Comparison of ENCODE assay signal across 8 mouse cellular contexts in the genomic region with DNA sequence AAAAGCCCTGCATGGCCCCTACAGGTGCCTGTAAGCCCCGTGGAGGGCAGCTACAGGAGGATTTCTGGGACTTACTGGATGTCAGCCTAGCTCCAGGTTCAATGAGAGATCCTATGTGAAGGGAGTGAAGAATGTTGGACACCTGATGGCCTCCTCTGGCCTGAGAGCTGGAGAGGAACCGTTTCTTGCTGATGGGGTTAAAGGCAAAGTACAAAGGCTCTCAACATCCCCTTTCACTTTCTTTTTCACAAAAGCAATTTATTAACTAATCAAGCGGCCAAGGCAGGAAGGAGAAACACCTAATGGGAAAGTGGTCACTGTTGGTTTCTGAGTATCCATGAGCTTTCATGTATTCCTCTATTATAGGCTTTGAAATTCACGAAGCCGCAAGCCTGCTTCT. TPM values are rescaled to one million over a fixed set of nuclear protein-coding genes. Genes with fewer than 3 reads are reported as not detected.
DNase-seq lines count a peak whose midpoint lies in the region; ATAC-seq and TF ChIP-seq lines count a peak whose summit lies in the region.

No protein-coding gene starts in this region.

- peaks cover 5% of the 10 kb centered on the region; the same call in 1 of the 2 replicates for H3K4me1 ChIP-seq in liver, adult 2 months (ENCODE audit: control insufficient read depth, insufficient read depth, low read length)
- peaks cover 23% of the 10 kb centered on the region for H3K4me1 ChIP-seq in forebrain, embryonic 13.5 days
- H3K4me1 ChIP-seq in limb, embryonic 14.5 days (ENCODE audit: control insufficient read depth, insufficient read depth, low read length), result peaks cover 10% of the 10 kb centered on the region
- peaks cover 18% of the 10 kb centered on the region for H3K4me1 ChIP-seq in olfactory bulb, adult 2 months (ENCODE audit: control insufficient read depth, insufficient read depth, low read length)

- no peaks in the 10 kb centered on the region for H3K36me3 ChIP-seq in liver, adult 2 months (ENCODE audit: control insufficient read depth, insufficient read depth, low read length)
- no peaks in the 10 kb centered on the region for H3K36me3 ChIP-seq in forebrain, embryonic 13.5 days (ENCODE audit: poor library complexity, severe bottlenecking)
- no peaks in the 10 kb centered on the region for H3K36me3 ChIP-seq in limb, embryonic 14.5 days (ENCODE audit: control insufficient read depth, insufficient read depth, low read length)

- no peak for TF ChIP-seq POLR2A in liver, adult 2 months (IDR thresholded peaks at IDR 0.05; ENCODE audit: extremely low read depth, insufficient read depth, low read length)
- TF ChIP-seq POLR2A in limb, embryonic 14.5 days (IDR thresholded peaks at IDR 0.05; ENCODE audit: borderline replicate concordance, extremely low read depth, insufficient read depth, insufficient read length), result no peak
- no peak for TF ChIP-seq POLR2A in olfactory bulb, adult 2 months (IDR thresholded peaks at IDR 0.05; ENCODE audit: insufficient read depth, low read depth, low read length)

- H3K27ac ChIP-seq in liver, adult 2 months (replicated peaks; ENCODE audit: insufficient read depth, low read depth, low read length), result peak overlapping the region; percentile 80
- H3K27ac ChIP-seq in forebrain, embryonic 13.5 days, result no peak overlapping the region
- no peak overlapping the region for H3K27ac ChIP-seq in limb, embryonic 14.5 days (replicated peaks; ENCODE audit: low read depth, low read length)
- no peak overlapping the region for H3K27ac ChIP-seq in olfactory bulb, adult 2 months (ENCODE audit: insufficient read depth, low read depth, low read length)

- DNase-seq in liver, adult 2 months (ENCODE audit: extremely low read depth, low read depth, low spot score), result peak; percentile 83
- DNase-seq in liver, result no peak
- no peak for DNase-seq in limb, embryonic 14.5 days (ENCODE audit: low spot score)
- DNase-seq in thymus, postnatal 0 days (ENCODE audit: low spot score), result no peak
- DNase-seq in urinary bladder, adult 2 months (ENCODE audit: low spot score), result no peak

- 30% methylated on average over 5 of the region's 5 CpGs for WGBS in liver, adult 2 months
- 50% methylated on average over 5 of the region's 5 CpGs for WGBS in forebrain, embryonic 13.5 days
- 28% methylated on average over 5 of the region's 5 CpGs for WGBS in limb, embryonic 14.5 days
- 56% methylated on average over 5 of the region's 5 CpGs for WGBS in olfactory bulb, adult 2 months

- H3K4me3 ChIP-seq in liver, adult 2 months (ENCODE audit: insufficient read depth, low read depth, low read length), result no peak overlapping the region; the same call in 1 of the 2 replicates
- H3K4me3 ChIP-seq in forebrain, embryonic 13.5 days, result peak overlapping the region; percentile 55
- peak overlapping the region; percentile 52 for H3K4me3 ChIP-seq in limb, embryonic 14.5 days (replicated peaks; ENCODE audit: low read length)
- peak overlapping the region; percentile 38; the same call in 1 of the 2 replicates for H3K4me3 ChIP-seq in olfactory bulb, adult 2 months (ENCODE audit: insufficient read depth, low read depth, low read length)

- H3K9ac ChIP-seq in liver, adult 2 months (ENCODE audit: low read depth, low read length), result no peak overlapping the region
- no peak overlapping the region for H3K9ac ChIP-seq in forebrain, embryonic 13.5 days
- H3K9ac ChIP-seq in limb, embryonic 14.5 days (ENCODE audit: low read depth, low read length, severe bottlenecking), result peak overlapping the region; percentile 61; the same call in 1 of the 2 replicates

- ATAC-seq in forebrain, embryonic 13.5 days, result no peak
- ATAC-seq in limb, embryonic 14.5 days (ENCODE audit: low FRiP score, low read depth), result no peak
- no peak for ATAC-seq in erythroblast, adult 5-6 weeks (replicated peaks; ENCODE audit: low FRiP score, poor library complexity, severe bottlenecking)

- no peaks in the 10 kb centered on the region for H3K79me2 ChIP-seq in liver, adult 2 months (ENCODE audit: control insufficient read depth, insufficient read depth, low read length)

- no peaks in the 10 kb centered on the region for H3K9me3 ChIP-seq in forebrain, embryonic 13.5 days (replicated peaks)
- no peaks in the 10 kb centered on the region for H3K9me3 ChIP-seq in limb, embryonic 14.5 days (ENCODE audit: control insufficient read depth, low read length)

- peak overlapping the region; percentile 99 for H3K4me2 ChIP-seq in forebrain, embryonic 13.5 days
- H3K4me2 ChIP-seq in limb, embryonic 14.5 days (replicated peaks; ENCODE audit: low read depth, low read length, severe bottlenecking), result peak overlapping the region; percentile 98

- no peak for TF ChIP-seq CTCF in liver, adult 2 months (IDR thresholded peaks at IDR 0.05; ENCODE audit: low read depth, low read length)
- TF ChIP-seq CTCF in olfactory bulb, adult 2 months (IDR thresholded peaks at IDR 0.05; ENCODE audit: insufficient read depth, low read depth, low read length), result no peak

- no peaks in the 10 kb centered on the region; the same call in 1 of the 2 replicates for H3K27me3 ChIP-seq in liver, adult 2 months (ENCODE audit: control insufficient read depth, insufficient read depth, low read length)
- peaks cover 21% of the 10 kb centered on the region for H3K27me3 ChIP-seq in forebrain, embryonic 13.5 days
- peaks cover 4% of the 10 kb centered on the region; the same call in 1 of the 2 replicates for H3K27me3 ChIP-seq in limb, embryonic 14.5 days (ENCODE audit: control insufficient read depth, insufficient read depth, low read length)

RNA-seq across cellular contexts. Expression of gene Tnfaip8l3, which starts 1.0 kb away (rescaled TPM):
- 0.74 and 1.4 TPM in 2 replicates for total RNA-seq in liver, adult 2 months (2014; rRNA removed)
- polyA plus RNA-seq in liver, adult 2 months (2012; rRNA removed), result 0.20 TPM in 2 replicates
- polyA plus RNA-seq in forebrain, embryonic 13.5 days (2015; fragmentation: Nextera tagmentation; extraction: Ambion mirVana), result 0.12 and 0.19 TPM in 2 replicates
- 1.3 and 1.7 TPM in 2 replicates for polyA plus RNA-seq in limb, embryonic 14.5 days (2012; rRNA removed)
- polyA plus RNA-seq in limb, embryonic 14.5 days (2014; fragmentation: Nextera tagmentation; extraction: Ambion mirVana), result 1.8 and 2.3 TPM in 2 replicates
- not detected in 2 replicates for polyA plus RNA-seq in olfactory bulb, adult 2 months (2012; ENCODE audit: insufficient read depth, insufficient read length, low replicate concordance, missing spikeins)
- polyA plus RNA-seq in thymus, postnatal 0 days (2015; fragmentation: Nextera tagmentation; extraction: Ambion mirVana), result 0.18 TPM in 1 of 2 replicates, not detected in the other
- not detected in 2 replicates for total RNA-seq in erythroblast, adult 5-6 weeks (2015; ENCODE audit: low replicate concordance)
- total RNA-seq in erythroblast, adult 5-6 weeks (2017; ENCODE audit: low replicate concordance), result not detected in 2 replicates
- 1.9 and 2.1 TPM in 2 replicates for polyA plus RNA-seq in urinary bladder, adult 2 months (2012; rRNA removed)
